Mouse (Mus musculus): ENCODE measurements around the gene Tnnt3.

Gene Tnnt3

GRCm38 (mm10) chr7:142476795-142477452 lies 21.7 kb upstream of the Tnnt3 start:
- no peak for DNase-seq (ENCODE audit: low spot score in 2 of 2)

- DNase-seq (ENCODE audit: low spot score in 2 of 2): no peak
These were observed 20.6 kb upstream of the Tnnt3 start for GRCm38 (mm10) chr7:142478001-142478400.

- no peak for DNase-seq (ENCODE audit: low spot score in 2 of 2)
These were observed 20.1 kb upstream of the Tnnt3 start for GRCm38 (mm10) chr7:142478574-142478973.

- DNase-seq (ENCODE audit: low spot score in 2 of 2): no peak
These were observed 19.3 kb upstream of the Tnnt3 start for GRCm38 (mm10) chr7:142479307-142479706.

- no peak for DNase-seq (ENCODE audit: low spot score in 2 of 2)
These were observed 18.8 kb upstream of the Tnnt3 start for GRCm38 (mm10) chr7:142479886-142480285.

GRCm38 (mm10) chr7:142480661-142481060 lies 18.0 kb upstream of the Tnnt3 start:
- DNase-seq (ENCODE audit: low spot score in 2 of 2): no peak

- DNase-seq (ENCODE audit: low spot score in 2 of 2): peak in 1 of 2 experiments; percentile 34
These were observed 17.5 kb upstream of the Tnnt3 start for GRCm38 (mm10) chr7:142481186-142481567.

- no peak for DNase-seq (ENCODE audit: low spot score in 2 of 2)
These were observed 16.9 kb upstream of the Tnnt3 start for GRCm38 (mm10) chr7:142481568-142482255.

- no peak for DNase-seq (ENCODE audit: low spot score in 2 of 2)
These were observed 16.4 kb upstream of the Tnnt3 start for GRCm38 (mm10) chr7:142482256-142482609.

GRCm38 (mm10) chr7:142483136-142483535 lies 15.5 kb upstream of the Tnnt3 start:
- DNase-seq (ENCODE audit: low spot score in 2 of 2): no peak

- DNase-seq (ENCODE audit: low spot score in 2 of 2): no peak
These were observed 13.9 kb upstream of the Tnnt3 start for GRCm38 (mm10) chr7:142484780-142485179.

- DNase-seq (ENCODE audit: low spot score in 2 of 2): no peak
These were observed 11.9 kb upstream of the Tnnt3 start for GRCm38 (mm10) chr7:142486751-142487162.

- DNase-seq (ENCODE audit: low spot score in 2 of 2): peak in 1 of 2 experiments; percentile 32
These were observed 11.2 kb upstream of the Tnnt3 start for GRCm38 (mm10) chr7:142487341-142487859.

GRCm38 (mm10) chr7:142488053-142488452 lies 10.6 kb upstream of the Tnnt3 start:
- no peak for DNase-seq (ENCODE audit: low spot score in 2 of 2)

- no peak for DNase-seq (ENCODE audit: low spot score in 2 of 2)
These were observed 5.1 kb upstream of the Tnnt3 start for GRCm38 (mm10) chr7:142493535-142493934.

- DNase-seq (ENCODE audit: low spot score in 2 of 2): no peak
These were observed 2.5 kb upstream of the Tnnt3 start for GRCm38 (mm10) chr7:142496158-142496557.

GRCm38 (mm10) chr7:142496800-142497199 lies 1.8 kb upstream of the Tnnt3 start:
- no peak for DNase-seq (ENCODE audit: low spot score in 2 of 2)

GRCm38 (mm10) chr7:142497775-142498174 lies 861 bp upstream of the Tnnt3 start:
- DNase-seq (ENCODE audit: low spot score in 2 of 2): peak in 1 of 2 experiments; percentile 36

GRCm38 (mm10) chr7:142499010-142499721 lies 530 bp downstream of the Tnnt3 start:
- DNase-seq (ENCODE audit: low spot score in 2 of 2): no peak

GRCm38 (mm10) chr7:142500032-142500431 lies 1.4 kb downstream of the Tnnt3 start:
- DNase-seq (ENCODE audit: low spot score in 2 of 2): no peak

- no peak for DNase-seq (ENCODE audit: low spot score in 2 of 2)
These were observed 4.6 kb downstream of the Tnnt3 start for GRCm38 (mm10) chr7:142503206-142503605.

GRCm38 (mm10) chr7:142505942-142506341 lies 7.3 kb downstream of the Tnnt3 start:
- DNase-seq (ENCODE audit: low spot score in 2 of 2): no peak

- DNase-seq (ENCODE audit: low spot score in 2 of 2): no peak
These were observed 7.9 kb downstream of the Tnnt3 start for GRCm38 (mm10) chr7:142506501-142506900.
